Mouse (Mus musculus) liver, embryonic 12.5 days (tissue): ENCODE data around the gene Larp1. TPM values are rescaled to one million over a fixed set of nuclear protein-coding genes. Genes with fewer than 3 reads are reported as not detected.
A peak's percentile ranks its signal among the peaks of the same experiment; 100 is the strongest.
"Not testable (repeated sequence)": the region's sequence is repeated elsewhere in the genome, so short reads cannot be mapped to it uniquely, and the experiment has no call there.

Source experiments
- ATAC-seq: fragments of 200-750 bp; cut with Nextera tagmentation; 2 replicates; pipeline ENCODE4 v1.8.0; 2017; ENCODE audit warnings: moderate number of reproducible peaks, mild to moderate bottlenecking, moderate library complexity
- H3K27ac ChIP-seq: fragments of 300-500 bp; sonication (generic); 2 replicates; pipeline ENCODE4 v1.5.1; 2016; ENCODE audit warnings: mild to moderate bottlenecking
- H3K27me3 ChIP-seq: fragments of 300-500 bp; sonication (generic); replicated peaks from 2 replicates; pipeline ENCODE4 v1.6.1; 2016; ENCODE audit warnings: mild to moderate bottlenecking, moderate library complexity
- H3K36me3 ChIP-seq: fragments of 300-500 bp; sonication (generic); 2 replicates; pipeline ENCODE4 v1.6.1; 2016; ENCODE audit warnings: mild to moderate bottlenecking, moderate library complexity
- H3K4me1 ChIP-seq: fragments of 300-500 bp; sonication (generic); 2 replicates; pipeline ENCODE4 v1.6.1; 2016
- H3K4me2 ChIP-seq: fragments of 300-500 bp; sonication (generic); 2 replicates; pipeline ENCODE4 v1.6.1; 2016; ENCODE audit warnings: mild to moderate bottlenecking, moderate library complexity
- H3K4me3 ChIP-seq: fragments of 300-500 bp; sonication (generic); 2 replicates; pipeline ENCODE4 v1.5.1; 2016; ENCODE audit warnings: mild to moderate bottlenecking, moderate library complexity
- H3K9ac ChIP-seq: fragments of 300-500 bp; sonication (generic); 2 replicates; pipeline ENCODE4 v1.6.1; 2016; ENCODE audit warnings: mild to moderate bottlenecking, moderate library complexity
- H3K9me3 ChIP-seq: fragments of 300-500 bp; sonication (generic); replicated peaks from 2 replicates; pipeline ENCODE4 v1.6.1; 2016; ENCODE audit warnings: mild to moderate bottlenecking, moderate library complexity
- WGBS: fragments of 180-500 bp; shearing (Covaris S2); methylation state at CpG from one replicate; pipeline ENCODE4 v1.1.7; 2016; ENCODE audit not compliant: insufficient replicate concordance; 5-methylcytosine and 5-hydroxymethylcytosine counted together
- polyA plus RNA-seq: library from polyadenylated mRNA; unstranded; fragments of >200 nt; fragmentation: Nextera tagmentation; extraction: Ambion mirVana; gene quantifications from 2 replicates; pipeline ENCODE4 v1.2.1, GENCODE M21; 2016

The Larp1 gene
- polyA plus RNA-seq, 1 experiment from 2014 or later, result 41.6 TPM

DNA sequence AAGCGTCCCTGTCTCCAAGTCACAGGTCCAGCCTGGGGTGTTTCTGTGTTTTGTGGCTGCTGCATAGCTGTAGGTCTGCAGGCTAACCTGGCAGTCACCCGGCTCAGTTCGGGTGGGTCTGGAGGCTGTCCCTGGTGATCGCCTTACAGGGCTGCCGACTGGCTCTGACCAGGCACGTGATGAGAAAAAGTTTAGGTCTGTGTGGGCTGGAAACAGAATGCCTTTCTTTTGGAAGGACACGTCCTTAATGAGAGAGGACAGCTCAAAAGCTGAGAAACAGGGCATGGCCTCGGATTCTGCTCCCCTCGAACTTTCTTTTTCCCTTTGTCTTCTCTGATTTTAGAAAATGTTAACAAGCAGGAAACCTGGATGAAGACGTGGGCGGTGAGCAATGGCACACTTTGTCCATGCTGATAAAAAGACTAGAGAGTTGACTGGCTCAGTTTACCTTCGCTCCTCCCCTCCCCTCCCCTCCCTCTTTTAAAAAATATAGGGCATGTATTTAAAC lies 84.2 kb downstream of the Larp1 start, which contains the start of gene Gm12248:
Gene Gm12248, minus strand, starts transcription at position 114 of the 508 bp plus-strand sequence.
- ATAC-seq, result peak; percentile 36
- peaks cover 22% of the 10 kb centered on the region for H3K4me1 ChIP-seq
- peak within 1 kb of the TSS; percentile 10 for H3K9ac ChIP-seq
- H3K36me3 ChIP-seq, result no peaks in the 10 kb centered on the region
- 18% methylated on average over 12 of the region's 12 CpGs for WGBS
- H3K4me2 ChIP-seq, result peak within 1 kb of the TSS; percentile 53
- H3K4me3 ChIP-seq, result peak within 1 kb of the TSS; percentile 18; the same call in 1 of the 2 replicates
- peaks cover 41% of the 10 kb centered on the region for H3K27me3 ChIP-seq
- H3K27ac ChIP-seq, result no peak within 1 kb of the TSS
- H3K9me3 ChIP-seq, result no peaks in the 10 kb centered on the region

DNA sequence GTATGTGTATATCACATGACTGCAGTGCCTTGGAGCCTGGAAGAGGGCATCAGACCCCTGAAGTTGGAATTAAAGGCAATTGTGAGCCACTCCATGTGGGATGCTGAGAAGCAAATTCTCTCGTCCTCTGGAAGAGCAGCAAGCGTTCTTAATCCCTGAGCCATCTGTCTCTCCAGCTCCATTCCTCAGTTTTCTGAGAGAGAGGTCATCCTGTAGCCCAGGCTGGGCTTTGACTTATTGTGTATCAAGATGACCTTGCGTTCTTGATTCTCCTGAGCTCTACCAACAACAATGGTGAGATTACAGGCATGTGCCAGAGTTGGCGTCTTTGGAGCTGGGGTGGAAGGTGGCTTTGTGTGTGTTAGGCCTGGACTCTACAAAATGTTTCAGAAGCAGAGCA lies 85.9 kb downstream of the Larp1 start:
- H3K4me1 ChIP-seq, result peaks cover 22% of the 10 kb centered on the region
- H3K4me2 ChIP-seq, result no peak overlapping the region
- H3K27me3 ChIP-seq, result peaks cover 53% of the 10 kb centered on the region
- H3K36me3 ChIP-seq, result no peaks in the 10 kb centered on the region
- ATAC-seq, result no peak
- no peak overlapping the region for H3K9ac ChIP-seq
- H3K27ac ChIP-seq, result no peak overlapping the region
- no peaks in the 10 kb centered on the region for H3K9me3 ChIP-seq
- WGBS, result 67% methylated on average over 4 of the region's 4 CpGs
- no peak overlapping the region for H3K4me3 ChIP-seq

GRCm38 (mm10) chr11:58095561-58095960 lies 86.7 kb downstream of the Larp1 start:
- Histone ChIP-seq H3K4me1 (peaks cover 22% of the 10 kb centered on the region), H3K27ac (no peak overlapping the region), H3K27me3 (peaks cover 55% of the 10 kb centered on the region), H3K4me2 (no peak overlapping the region), H3K4me3 (no peak overlapping the region), H3K36me3 (no peaks in the 10 kb centered on the region), H3K9me3 (no peaks in the 10 kb centered on the region), H3K9ac (no peak overlapping the region)
- 63% methylated on average over 1 of the region's 1 CpGs for WGBS
- ATAC-seq, result no peak

- no peak for ATAC-seq
- WGBS, result 55% methylated on average over 5 of the region's 5 CpGs
- H3K27me3 ChIP-seq, result peaks cover 55% of the 10 kb centered on the region
These were observed 87.3 kb downstream of the Larp1 start for GRCm38 (mm10) chr11:58096160-58096559.

DNA sequence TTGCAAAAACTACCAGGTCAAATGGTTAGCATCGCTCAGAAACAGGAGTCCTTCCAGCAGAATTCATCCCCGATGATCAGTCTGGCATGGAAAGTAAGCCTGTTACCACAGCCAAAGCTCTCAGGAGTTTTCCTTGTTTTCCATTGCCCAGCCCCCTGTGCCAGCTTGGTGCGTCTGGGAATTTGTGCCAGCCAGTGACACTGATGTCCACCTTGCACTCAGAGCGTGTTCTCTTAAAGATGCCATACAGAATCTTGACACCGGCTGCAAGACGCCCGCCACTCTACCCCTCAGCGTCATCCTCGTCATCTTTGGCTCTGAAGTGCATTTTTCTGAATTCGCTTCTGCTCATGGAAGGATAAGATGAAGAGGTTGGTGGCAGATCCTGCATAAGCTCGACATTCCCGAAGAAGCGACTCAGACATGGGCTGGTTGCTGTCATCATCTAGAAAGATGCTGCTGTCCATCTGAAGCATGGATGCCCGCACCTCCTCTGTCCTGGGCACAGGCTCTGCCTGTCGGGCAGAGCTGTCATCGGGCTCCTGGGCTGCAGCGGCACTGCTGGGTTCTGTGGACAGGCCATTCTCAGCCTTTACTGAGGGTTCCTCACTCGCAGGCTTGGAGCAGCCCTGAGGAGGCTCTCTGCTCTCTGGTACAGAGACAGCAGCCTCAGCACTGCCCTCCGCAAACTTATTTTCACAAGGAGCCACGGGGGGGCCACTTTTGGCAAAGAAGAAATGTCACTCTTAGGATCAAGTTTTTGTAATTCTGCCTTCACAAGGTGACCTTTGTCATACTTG lies 88.2 kb downstream of the Larp1 start:
- H3K9ac ChIP-seq, result 0 out of 2 replicates have a peak overlapping the region, but pooled peaks have one; percentile 35
- no peak for ATAC-seq
- peaks cover 55% of the 10 kb centered on the region for H3K27me3 ChIP-seq
- H3K36me3 ChIP-seq, result no peaks in the 10 kb centered on the region
- 43% methylated on average over 20 of the region's 20 CpGs for WGBS
- peaks cover 22% of the 10 kb centered on the region for H3K4me1 ChIP-seq
- no peak overlapping the region for H3K27ac ChIP-seq
- peak overlapping the region; percentile 50 for H3K4me3 ChIP-seq
- H3K9me3 ChIP-seq, result no peaks in the 10 kb centered on the region
- peak overlapping the region; percentile 73; the same call in 1 of the 2 replicates for H3K4me2 ChIP-seq

More at GRCm38 (mm10) chr11:58096160-58096559, 87.3 kb downstream of the Larp1 start:
- Histone ChIP-seq H3K27ac (no peak overlapping the region), H3K4me1 (peaks cover 22% of the 10 kb centered on the region), H3K4me2 (no peak overlapping the region), H3K9ac (no peak overlapping the region), H3K4me3 (no peak overlapping the region), H3K36me3 (no peaks in the 10 kb centered on the region), H3K9me3 (no peaks in the 10 kb centered on the region)

DNA sequence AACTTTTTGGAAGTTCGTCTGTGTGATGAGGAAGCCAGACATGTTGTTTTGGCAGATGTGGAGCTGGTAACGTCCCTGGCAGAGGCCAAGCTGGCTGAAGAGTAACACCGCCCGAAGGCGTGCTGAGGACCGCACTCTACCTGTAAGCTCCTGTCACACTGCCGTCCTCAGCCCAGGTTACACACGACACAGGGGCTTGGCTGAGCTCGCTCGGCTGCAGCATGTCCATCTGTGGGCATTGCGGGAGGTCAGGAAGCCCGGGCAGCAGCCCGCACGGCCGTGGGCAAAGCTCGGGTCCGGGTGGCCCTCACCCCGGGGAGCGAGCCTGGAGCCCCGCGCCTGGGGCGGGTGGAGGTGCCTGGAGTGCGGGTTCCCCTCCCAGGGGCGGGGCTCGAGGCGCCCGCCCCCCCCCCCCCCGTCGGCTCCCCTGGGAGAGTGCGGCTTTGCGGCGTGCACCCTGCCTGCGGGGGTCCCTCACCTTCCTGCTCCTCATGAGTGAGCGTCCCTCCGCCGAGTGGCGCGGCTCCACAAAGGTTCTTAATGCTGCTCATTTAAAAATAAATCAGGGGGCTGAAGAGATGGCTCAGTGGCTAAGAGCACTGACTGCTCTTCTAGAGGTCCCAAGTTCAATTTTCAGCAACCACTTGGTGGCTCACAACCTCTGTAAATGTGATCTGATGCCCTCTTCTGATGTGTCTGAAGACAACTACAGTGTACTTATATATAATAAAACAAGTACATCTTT lies 88.9 kb downstream of the Larp1 start:
- Histone ChIP-seq H3K36me3 (no peaks in the 10 kb centered on the region), H3K27ac (no peak overlapping the region), H3K4me3 (peak overlapping the region; percentile 50), H3K4me2 (peak overlapping the region; percentile 73), H3K9ac (peak overlapping the region; percentile 35; the same call in 1 of the 2 replicates), H3K9me3 (no peaks in the 10 kb centered on the region), H3K4me1 (peaks cover 18% of the 10 kb centered on the region), H3K27me3 (peaks cover 50% of the 10 kb centered on the region)
- WGBS, result 3% methylated on average over 37 of the region's 38 CpGs
- peak; percentile 40; the same call in 1 of the 2 replicates for ATAC-seq

DNA sequence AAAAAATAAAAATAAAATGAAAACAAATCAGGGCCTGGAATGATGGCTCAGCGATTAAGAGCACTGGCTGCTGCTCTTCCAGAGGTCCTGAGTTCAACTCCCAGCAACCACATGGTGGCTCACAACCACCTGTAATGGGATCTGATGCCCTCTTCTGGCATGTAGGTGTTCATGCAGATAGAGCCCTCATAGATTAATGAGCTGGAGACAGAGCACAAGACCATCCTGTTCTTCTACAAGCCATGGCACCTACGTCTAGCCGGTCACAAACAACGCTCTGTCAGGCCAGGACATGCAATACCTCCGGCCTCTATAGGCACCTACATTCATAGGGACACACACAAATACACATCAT lies 89.5 kb downstream of the Larp1 start:
- Histone ChIP-seq H3K4me2 (peak overlapping the region; percentile 73; the same call in 1 of the 2 replicates), H3K4me3 (0 out of 2 replicates have a peak overlapping the region, but pooled peaks have one; percentile 50)
- not testable (repeated sequence) for ATAC-seq

GRCm38 (mm10) chr11:58100006-58100405 lies 91.1 kb downstream of the Larp1 start:
- 82% methylated on average over 2 of the region's 2 CpGs for whole genome bisulfite sequencing
- no peak overlapping the region for H3K4me3 ChIP-seq
- ATAC-seq, result no peak
- H3K9me3 ChIP-seq, result no peaks in the 10 kb centered on the region
- H3K27me3 ChIP-seq, result peaks cover 41% of the 10 kb centered on the region
- H3K4me2 ChIP-seq, result no peak overlapping the region
- no peak overlapping the region for H3K27ac ChIP-seq
- H3K4me1 ChIP-seq, result peaks cover 28% of the 10 kb centered on the region
- no peaks in the 10 kb centered on the region for H3K36me3 ChIP-seq
- no peak overlapping the region for H3K9ac ChIP-seq

More for the DNA sequence above, 89.5 kb downstream of the Larp1 start:
- H3K9ac ChIP-seq, H3K9me3 ChIP-seq, H3K36me3 ChIP-seq, H3K27ac ChIP-seq: not testable (repeated sequence)
- Histone ChIP-seq H3K27me3 (peaks cover 50% of the 10 kb centered on the region), H3K4me1 (peaks cover 20% of the 10 kb centered on the region)
- 51% methylated on average over 5 of the region's 5 CpGs for WGBS

DNA sequence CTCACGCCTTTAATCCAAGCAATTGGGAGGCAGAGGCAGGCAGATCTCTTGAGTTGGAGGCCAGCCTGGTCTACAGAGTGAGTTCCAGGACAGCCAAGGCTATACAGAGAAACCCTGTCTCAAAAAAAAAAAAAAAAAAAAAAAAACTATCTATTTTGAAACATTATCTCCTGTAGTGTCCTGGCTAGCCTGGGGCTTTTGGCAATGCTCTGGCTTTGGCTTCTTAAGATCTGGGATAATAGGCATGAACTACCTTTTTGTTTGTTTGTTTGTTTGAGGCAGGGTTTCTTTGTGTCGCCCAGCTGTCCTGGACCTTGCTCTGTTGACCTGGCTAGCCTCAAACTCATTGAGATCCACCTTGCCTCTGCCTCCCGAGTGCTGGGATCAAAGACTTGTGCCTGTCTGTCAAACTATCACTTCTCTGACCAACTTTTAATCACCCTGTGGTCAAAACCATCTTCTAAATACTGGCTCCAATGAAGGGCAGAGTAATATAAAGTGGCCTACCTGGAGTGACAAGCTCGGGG lies 92.4 kb downstream of the Larp1 start:
- ATAC-seq, result no peak
- Histone ChIP-seq H3K4me1 (peaks cover 41% of the 10 kb centered on the region), H3K4me3 (no peak overlapping the region), H3K9ac (no peak overlapping the region), H3K9me3 (no peaks in the 10 kb centered on the region), H3K27ac (no peak overlapping the region), H3K4me2 (no peak overlapping the region), H3K36me3 (0 out of 2 replicates have a peak, but pooled peaks cover 3% of the 10 kb centered on the region), H3K27me3 (peaks cover 32% of the 10 kb centered on the region)
- 66% methylated on average over 4 of the region's 4 CpGs for WGBS

GRCm38 (mm10) chr11:58102146-58102545 lies 93.3 kb downstream of the Larp1 start:
- ATAC-seq, result no peak
- Histone ChIP-seq H3K4me1 (peaks cover 43% of the 10 kb centered on the region), H3K9ac (no peak overlapping the region), H3K4me2 (no peak overlapping the region), H3K9me3 (no peaks in the 10 kb centered on the region), H3K36me3 (0 out of 2 replicates have a peak, but pooled peaks cover 3% of the 10 kb centered on the region), H3K27me3 (peaks cover 24% of the 10 kb centered on the region), H3K4me3 (no peak overlapping the region), H3K27ac (no peak overlapping the region)
- WGBS, result 81% methylated on average over 3 of the region's 3 CpGs

DNA sequence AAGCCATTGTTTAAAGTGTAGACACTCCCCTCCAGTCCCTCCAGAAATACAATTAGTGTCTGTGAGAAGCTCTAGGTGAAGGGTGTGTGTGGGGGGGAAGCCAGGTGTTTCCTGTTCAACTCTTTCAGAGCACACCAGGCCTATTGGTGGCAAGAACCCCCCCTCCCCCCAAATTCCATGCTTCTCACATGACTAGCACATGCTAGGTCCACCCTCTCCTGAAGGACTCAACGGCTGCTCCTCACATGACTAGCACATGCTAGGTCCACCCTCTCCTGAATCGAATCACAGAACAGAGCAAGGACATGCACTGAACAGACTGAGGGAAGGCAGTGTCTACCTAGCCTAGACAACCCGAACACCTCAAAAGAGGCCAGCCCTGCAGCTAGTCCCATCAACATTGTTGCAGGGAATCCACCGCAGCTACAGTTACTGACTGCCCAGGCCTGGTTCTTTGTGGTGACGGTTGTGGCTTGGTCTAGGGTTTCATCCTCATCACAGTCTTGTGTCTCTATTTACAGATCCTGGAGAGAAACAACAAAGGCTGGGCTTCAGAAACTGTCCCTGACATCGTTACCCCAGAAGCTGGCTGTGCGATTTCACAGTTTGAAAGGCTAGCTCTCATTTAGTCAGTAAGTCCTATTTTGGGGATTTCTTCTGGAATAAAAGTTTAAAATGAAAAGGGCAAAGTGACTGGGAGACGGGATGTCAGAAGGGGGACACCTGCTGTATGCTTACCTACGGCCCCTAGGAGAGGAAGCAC lies 93.9 kb downstream of the Larp1 start:
- no peak for ATAC-seq

More for the DNA sequence above, 93.9 kb downstream of the Larp1 start:
- Histone ChIP-seq H3K36me3 (0 out of 2 replicates have a peak, but pooled peaks cover 5% of the 10 kb centered on the region), H3K27me3 (peaks cover 17% of the 10 kb centered on the region), H3K4me3 (0 out of 2 replicates have a peak overlapping the region, but pooled peaks have one; percentile 87), H3K27ac (peak overlapping the region; percentile 90; the same call in 1 of the 2 replicates), H3K9ac (peak overlapping the region; percentile 67; the same call in 1 of the 2 replicates), H3K4me1 (peaks cover 43% of the 10 kb centered on the region), H3K4me2 (peak overlapping the region; percentile 87), H3K9me3 (no peaks in the 10 kb centered on the region)
- WGBS, result 85% methylated on average over 9 of the region's 9 CpGs
